Mouse (Mus musculus) lung, embryonic 14.5 days (tissue): ENCODE data around the gene Qrich2. TPM values are rescaled to one million over a fixed set of nuclear protein-coding genes. Genes with fewer than 3 reads are reported as not detected.
A peak's percentile ranks its signal among the peaks of the same experiment; 100 is the strongest.

Source experiments
- ATAC-seq: fragments of 200-750 bp; cut with Nextera tagmentation; 2 replicates; pipeline ENCODE4 v1.8.0; 2017; ENCODE audit warnings: mild to moderate bottlenecking, moderate TSS enrichment, moderate library complexity; ENCODE audit not compliant: insufficient read depth
- DNase-seq: peaks from one replicate; pipeline ENCODE4 v3.0.0-alpha.2; 2015
- H3K27ac ChIP-seq: fragments of 300-500 bp; sonication (generic); 2 replicates; pipeline ENCODE4 v1.5.1; 2014; ENCODE audit warnings: low read depth, mild to moderate bottlenecking, moderate library complexity
- H3K27me3 ChIP-seq: fragments of 300-500 bp; sonication (generic); 2 replicates; pipeline ENCODE4 v1.6.1; 2014; ENCODE audit warnings: low read length, control low read depth; ENCODE audit not compliant: insufficient read depth
- H3K36me3 ChIP-seq: fragments of 300-500 bp; sonication (generic); 2 replicates; pipeline ENCODE4 v1.6.1; 2014; ENCODE audit warnings: control low read depth; ENCODE audit not compliant: insufficient read depth
- H3K4me1 ChIP-seq: fragments of 300-500 bp; sonication (generic); 2 replicates; pipeline ENCODE4 v1.6.1; 2014; ENCODE audit warnings: antibody characterized with exemption, control low read depth; ENCODE audit not compliant: insufficient read depth
- H3K4me2 ChIP-seq: fragments of 300-500 bp; sonication (generic); 2 replicates; pipeline ENCODE4 v1.6.1; 2014; ENCODE audit warnings: mild to moderate bottlenecking
- H3K4me3 ChIP-seq: fragments of 300-500 bp; sonication (generic); 2 replicates; pipeline ENCODE4 v1.5.1; 2014; ENCODE audit warnings: low read depth, low read length
- H3K9ac ChIP-seq: fragments of 300-500 bp; sonication (generic); 2 replicates; pipeline ENCODE4 v1.6.1; 2014
- H3K9me3 ChIP-seq: fragments of 300-500 bp; sonication (generic); 2 replicates; pipeline ENCODE4 v1.6.1; 2016; ENCODE audit warnings: low read depth, low read length, control low read depth
- CTCF ChIP-seq: IDR thresholded peaks from 2 replicates; pipeline ENCODE4 v1.5.1; 2016; ENCODE audit warnings: antibody characterized with exemption, low read depth
- WGBS: fragments of 180-500 bp; shearing (Covaris S2); extraction: QIAGEN DNeasy Blood & Tissue Kit; methylation state at CpG from one replicate; pipeline ENCODE4 v1.1.7; 2014; 5-methylcytosine and 5-hydroxymethylcytosine counted together
- polyA plus RNA-seq: library from polyadenylated mRNA; unstranded; fragments of >200 nt; fragmentation: Nextera tagmentation; extraction: Ambion mirVana; gene quantifications from 2 replicates; pipeline ENCODE4 v1.2.1, GENCODE M21; 2014

The Qrich2 gene
- polyA plus RNA-seq, 1 experiment from 2014 or later, result 0.45 TPM

GRCm38 (mm10) chr11:116445596-116446307 is 20.3 kb downstream of the Qrich2 start:
- no peaks in the 10 kb centered on the region for H3K36me3 ChIP-seq
- no peaks in the 10 kb centered on the region for H3K4me1 ChIP-seq
- H3K4me3 ChIP-seq, result no peak overlapping the region
- peak overlapping the region; percentile 36 for H3K4me2 ChIP-seq
- WGBS, result 17% methylated on average over 16 of the region's 16 CpGs
- peaks cover 12% of the 10 kb centered on the region; the same call in 1 of the 2 replicates for H3K27me3 ChIP-seq
- DNase-seq (peak; percentile 97), ATAC-seq (peak; percentile 71)
- peak; percentile 98 for TF ChIP-seq CTCF
- H3K9me3 ChIP-seq, result no peaks in the 10 kb centered on the region
- H3K27ac ChIP-seq, result no peak overlapping the region
- H3K9ac ChIP-seq, result no peak overlapping the region; the same call in 1 of the 2 replicates

- H3K9me3 ChIP-seq, result no peaks in the 10 kb centered on the region
- H3K4me3 ChIP-seq, result no peak overlapping the region
- no peak for DNase-seq
- H3K36me3 ChIP-seq, result peaks cover 15% of the 10 kb centered on the region
- no peak overlapping the region for H3K27ac ChIP-seq
- H3K4me1 ChIP-seq, result no peaks in the 10 kb centered on the region
- 80% methylated on average over 6 of the region's 6 CpGs for WGBS
- H3K27me3 ChIP-seq, result peaks cover 12% of the 10 kb centered on the region; the same call in 1 of the 2 replicates
- H3K4me2 ChIP-seq, result no peak overlapping the region
- TF ChIP-seq CTCF, result no peak
- no peak for ATAC-seq
- no peak overlapping the region for H3K9ac ChIP-seq
Measured at GRCm38 (mm10) chr11:116443935-116444334, 22.1 kb downstream of the Qrich2 start.

- H3K9ac ChIP-seq, result no peak overlapping the region
- no peak for TF ChIP-seq CTCF
- no peaks in the 10 kb centered on the region for H3K4me1 ChIP-seq
- no peak for DNase-seq
- no peak overlapping the region for H3K4me3 ChIP-seq
- no peak overlapping the region for H3K27ac ChIP-seq
- 79% methylated on average over 6 of the region's 6 CpGs for WGBS
- peaks cover 12% of the 10 kb centered on the region; the same call in 1 of the 2 replicates for H3K27me3 ChIP-seq
- H3K4me2 ChIP-seq, result no peak overlapping the region
- no peaks in the 10 kb centered on the region for H3K9me3 ChIP-seq
- H3K36me3 ChIP-seq, result peaks cover 17% of the 10 kb centered on the region
- no peak for ATAC-seq
Measured at GRCm38 (mm10) chr11:116443311-116443710, 22.7 kb downstream of the Qrich2 start.

- H3K9ac ChIP-seq, result no peak overlapping the region
- DNase-seq, result no peak
Measured at GRCm38 (mm10) chr11:116442867-116443177, 23.2 kb downstream of the Qrich2 start.

GRCm38 (mm10) chr11:116442129-116442866 is 23.7 kb downstream of the Qrich2 start:
- Histone ChIP-seq H3K4me2 (no peak overlapping the region), H3K27ac (no peak overlapping the region), H3K36me3 (peaks cover 23% of the 10 kb centered on the region), H3K4me3 (no peak overlapping the region), H3K9me3 (no peaks in the 10 kb centered on the region), H3K9ac (no peak overlapping the region), H3K27me3 (peaks cover 12% of the 10 kb centered on the region; the same call in 1 of the 2 replicates), H3K4me1 (no peaks in the 10 kb centered on the region)
- ATAC-seq (no peak), DNase-seq (no peak)
- 70% methylated on average over 15 of the region's 15 CpGs for WGBS
- no peak for TF ChIP-seq CTCF

More at GRCm38 (mm10) chr11:116442867-116443177, 23.2 kb downstream of the Qrich2 start:
- no peak for TF ChIP-seq CTCF
- H3K4me1 ChIP-seq, result no peaks in the 10 kb centered on the region
- WGBS, result 46% methylated on average over 6 of the region's 6 CpGs
- peaks cover 12% of the 10 kb centered on the region; the same call in 1 of the 2 replicates for H3K27me3 ChIP-seq
- no peak overlapping the region for H3K27ac ChIP-seq
- ATAC-seq, result no peak
- H3K9me3 ChIP-seq, result no peaks in the 10 kb centered on the region
- peaks cover 17% of the 10 kb centered on the region for H3K36me3 ChIP-seq
- H3K4me2 ChIP-seq, result no peak overlapping the region
- no peak overlapping the region for H3K4me3 ChIP-seq

- no peak for TF ChIP-seq CTCF
- H3K27me3 ChIP-seq, result no peaks in the 10 kb centered on the region
- no peak overlapping the region for H3K9ac ChIP-seq
- H3K9me3 ChIP-seq, result no peaks in the 10 kb centered on the region
- no peak for ATAC-seq
- DNase-seq, result peak; percentile 52
- H3K4me3 ChIP-seq, result no peak overlapping the region
- H3K36me3 ChIP-seq, result peaks cover 40% of the 10 kb centered on the region
- WGBS, result 56% methylated on average over 7 of the region's 7 CpGs
- no peak overlapping the region for H3K4me2 ChIP-seq
- H3K27ac ChIP-seq, result peak overlapping the region; percentile 2; the same call in 1 of the 2 replicates
- peaks cover 3% of the 10 kb centered on the region; the same call in 1 of the 2 replicates for H3K4me1 ChIP-seq
Measured at GRCm38 (mm10) chr11:116440408-116441068, 25.5 kb downstream of the Qrich2 start.
